Mouse (Mus musculus): Measurements from ENCODE around the gene 1700056E22Rik.

- no peak for TF ChIP-seq MYOD1 (IDR thresholded peaks at IDR 0.05; ENCODE audit: control insufficient read depth, insufficient read length, low read depth)
- TF ChIP-seq CTCF (IDR thresholded peaks at IDR 0.05; ENCODE audit: control insufficient read depth, insufficient read depth, insufficient read length): no peak
- no peak for TF ChIP-seq MAX (IDR thresholded peaks at IDR 0.05)
- no peak for TF ChIP-seq CEBPB (IDR thresholded peaks at IDR 0.05; ENCODE audit: low read depth)
- no peak for TF ChIP-seq FOSL1 (IDR thresholded peaks at IDR 0.05; ENCODE audit: insufficient read depth, low read length, poor library complexity, severe bottlenecking)
- no peak for TF ChIP-seq USF1 (IDR thresholded peaks at IDR 0.05; ENCODE audit: low read depth)
- TF ChIP-seq MYOG (IDR thresholded peaks at IDR 0.05; ENCODE audit: control insufficient read depth, extremely low read depth, insufficient read length): no peak
Measured at GRCm38 (mm10) chr1:184067704-184068558, 33.8 kb upstream of the 1700056E22Rik start.

Data from C2C12 (cell line).